Mouse (Mus musculus) erythroblast, embryonic 14.5 days (primary cell): ENCODE measurements around the gene Myd88.

Experiments
- GATA1 ChIP-seq: IDR thresholded peaks from 2 replicates; pipeline ENCODE4 v1.6.1; 2012; ENCODE audit warnings: low read length, inconsistent platforms, mixed read lengths
- TAL1 ChIP-seq: IDR thresholded peaks from 3 replicates; pipeline ENCODE4 v1.6.1; 2012; ENCODE audit warnings: low read length, inconsistent platforms, mixed read lengths

GRCm38 (mm10) chr9:119375556-119375955 lies 34.3 kb upstream of the Myd88 start:
- TF ChIP-seq TAL1 (no peak), GATA1 (no peak)
